Mouse (Mus musculus) MEL (cell line): ENCODE data around the gene Cd8b1. TPM values are rescaled to one million over a fixed set of nuclear protein-coding genes. Genes with fewer than 3 reads are reported as not detected.

Experiments used
- DNase-seq: peaks from one replicate; pipeline ENCODE4 v3.0.0; 2011; ENCODE audit warnings: low read depth, low spot score
- H3K27ac ChIP-seq: 2 replicates; pipeline ENCODE4 v1.5.1; 2012; ENCODE audit warnings: low read depth, mild to moderate bottlenecking, control low read depth, low read length, moderate library complexity; ENCODE audit not compliant: control insufficient read depth
- H3K27me3 ChIP-seq, 2 experiments: fragments of 150-350 bp in 1 of 2; sonication (generic) in 1 of 2; 2 replicates each; pipeline ENCODE4 v1.6.1; 2012; ENCODE audit warnings: low read length in 2 of 2, mild to moderate bottlenecking in 2 of 2, improper control_type of control experiment in 1 of 2, moderate library complexity in 1 of 2; ENCODE audit not compliant: insufficient read depth in 2 of 2, control insufficient read depth in 1 of 2
- H3K36me3 ChIP-seq, 2 experiments: 2 replicates each; pipeline ENCODE4 v1.6.1; 2012 to 2014; ENCODE audit warnings: low read length in 2 of 2, improper control_type of control experiment in 1 of 2, inconsistent platforms in 1 of 2, mild to moderate bottlenecking in 1 of 2; ENCODE audit not compliant: insufficient read depth in 2 of 2, control insufficient read depth in 1 of 2
- H3K4me1 ChIP-seq, 2 experiments: fragments of 150-350 bp in 1 of 2; sonication (generic) in 1 of 2; 2 replicates each; pipeline ENCODE4 v1.6.1; 2012; ENCODE audit warnings: low read length in 2 of 2, improper control_type of control experiment in 1 of 2, mild to moderate bottlenecking in 1 of 2; ENCODE audit not compliant: insufficient read depth in 2 of 2, control insufficient read depth in 1 of 2
- H3K4me3 ChIP-seq, 2 experiments: fragments of 150-350 bp in 1 of 2; sonication (generic) in 1 of 2; 2 replicates each; pipeline ENCODE4 v1.5.1; 2012; ENCODE audit warnings: low read depth in 2 of 2, low read length in 2 of 2, mild to moderate bottlenecking in 2 of 2, moderate library complexity in 2 of 2, control low read depth in 1 of 2, improper control_type of control experiment in 1 of 2; ENCODE audit not compliant: control insufficient read depth in 1 of 2, insufficient read depth in 1 of 2
- H3K79me2 ChIP-seq: 2 replicates; pipeline ENCODE4 v1.6.1; 2012; ENCODE audit warnings: mild to moderate bottlenecking, low read length, moderate library complexity; ENCODE audit not compliant: control insufficient read depth, poor library complexity, insufficient read depth
- H3K9ac ChIP-seq: 2 replicates; pipeline ENCODE4 v1.6.1; 2012; ENCODE audit warnings: low read depth, mild to moderate bottlenecking, control low read depth, low read length, moderate library complexity; ENCODE audit not compliant: control insufficient read depth, poor library complexity, severe bottlenecking
- H3K9me3 ChIP-seq: fragments of 150-350 bp; sonication (generic); replicated peaks from 2 replicates; pipeline ENCODE4 v1.6.1; 2012; ENCODE audit warnings: mild to moderate bottlenecking, low read length, improper control_type of control experiment, moderate library complexity; ENCODE audit not compliant: insufficient read depth
- BHLHE40 ChIP-seq: IDR thresholded peaks from 2 replicates; pipeline ENCODE4 v1.6.1; 2012; ENCODE audit warnings: low read depth, mild to moderate bottlenecking, inconsistent platforms, low read length, improper control_type of control experiment, borderline replicate concordance
- CHD1 ChIP-seq: IDR thresholded peaks from 2 replicates; pipeline ENCODE4 v1.6.1; 2012; ENCODE audit warnings: low read depth, mild to moderate bottlenecking, inconsistent platforms, low read length, improper control_type of control experiment
- ELF1 ChIP-seq: IDR thresholded peaks from 2 replicates; pipeline ENCODE4 v1.6.1; 2014; ENCODE audit warnings: low read depth, mild to moderate bottlenecking, inconsistent platforms, low read length, improper control_type of control experiment, moderate library complexity
- EP300 ChIP-seq, 2 experiments: IDR thresholded peaks; 2 replicates each; pipeline ENCODE4 v1.6.1; 2011; ENCODE audit warnings: improper control_type of control experiment in 2 of 2, low read length in 2 of 2, low read depth in 1 of 2, mild to moderate bottlenecking in 1 of 2
- ETS1 ChIP-seq: IDR thresholded peaks from 2 replicates; pipeline ENCODE4 v1.6.1; 2012; ENCODE audit warnings: low read depth, mild to moderate bottlenecking, inconsistent platforms, low read length, improper control_type of control experiment, moderate library complexity
- GABPA ChIP-seq: IDR thresholded peaks from 2 replicates; pipeline ENCODE4 v1.6.1; 2012; ENCODE audit warnings: low read depth, mild to moderate bottlenecking, inconsistent platforms, low read length, improper control_type of control experiment, moderate library complexity
- HCFC1 ChIP-seq: IDR thresholded peaks from 2 replicates; pipeline ENCODE4 v1.6.1; 2012; ENCODE audit warnings: low read depth, mild to moderate bottlenecking, inconsistent platforms, low read length, improper control_type of control experiment, moderate library complexity
- KAT2A ChIP-seq: conservative IDR thresholded peaks from 2 replicates; pipeline ENCODE4 v1.6.1; 2012; ENCODE audit warnings: low read depth, low read length, improper control_type of control experiment, inconsistent platforms
- MAFK ChIP-seq: IDR thresholded peaks from 2 replicates; pipeline ENCODE4 v1.6.1; 2011; ENCODE audit warnings: low read depth, mild to moderate bottlenecking, low read length, improper control_type of control experiment, borderline replicate concordance
- MAX ChIP-seq: IDR thresholded peaks from 2 replicates; pipeline ENCODE4 v1.6.1; 2011; ENCODE audit warnings: low read length, improper control_type of control experiment
- MAZ ChIP-seq: IDR thresholded peaks from 2 replicates; pipeline ENCODE4 v1.6.1; 2012; ENCODE audit warnings: low read depth, mild to moderate bottlenecking, inconsistent platforms, low read length, improper control_type of control experiment
- MEF2A ChIP-seq: IDR thresholded peaks from 2 replicates; pipeline ENCODE4 v1.6.1; 2014; ENCODE audit warnings: low read depth, mild to moderate bottlenecking, inconsistent platforms, low read length, improper control_type of control experiment; ENCODE audit not compliant: poor library complexity, insufficient replicate concordance, severe bottlenecking; ENCODE audit errors: extremely low read depth
- MXI1 ChIP-seq: IDR thresholded peaks from 2 replicates; pipeline ENCODE4 v1.6.1; 2011; ENCODE audit warnings: mild to moderate bottlenecking, low read depth, low read length, improper control_type of control experiment
- NELFE ChIP-seq: IDR thresholded peaks from 2 replicates; pipeline ENCODE4 v1.6.1; 2011; ENCODE audit warnings: low read depth, low read length, improper control_type of control experiment
- NRF1 ChIP-seq: IDR thresholded peaks from 2 replicates; pipeline ENCODE4 v1.6.1; 2014; ENCODE audit warnings: low read depth, mild to moderate bottlenecking, inconsistent platforms, low read length, improper control_type of control experiment, moderate library complexity; ENCODE audit not compliant: poor library complexity, insufficient read depth, severe bottlenecking
- POLR2AphosphoS2 ChIP-seq: IDR thresholded peaks from 2 replicates; pipeline ENCODE4 v1.6.1; 2011; ENCODE audit warnings: low read length, improper control_type of control experiment
- POLR2AphosphoS5 ChIP-seq: IDR thresholded peaks from 2 replicates; pipeline ENCODE4 v1.6.1; 2012; ENCODE audit warnings: low read depth, borderline replicate concordance, mild to moderate bottlenecking, inconsistent platforms, low read length, moderate library complexity, mixed read lengths
- RAD21 ChIP-seq: IDR thresholded peaks from 2 replicates; pipeline ENCODE4 v1.6.1; 2011; ENCODE audit warnings: mild to moderate bottlenecking, low read depth, low read length, improper control_type of control experiment
- SIN3A ChIP-seq: IDR thresholded peaks from 2 replicates; pipeline ENCODE4 v1.6.1; 2012; ENCODE audit warnings: low read length, improper control_type of control experiment, inconsistent platforms
- SMC3 ChIP-seq: IDR thresholded peaks from 2 replicates; pipeline ENCODE4 v1.6.1; 2011; ENCODE audit warnings: low read depth, low read length, improper control_type of control experiment
- TAL1 ChIP-seq: IDR thresholded peaks from 2 replicates; pipeline ENCODE4 v1.6.1; 2012; ENCODE audit warnings: mild to moderate bottlenecking, inconsistent platforms, low read length, moderate library complexity, mixed read lengths
- TBP ChIP-seq: IDR thresholded peaks from 2 replicates; pipeline ENCODE4 v1.8.0; 2011; ENCODE audit warnings: low read depth, low read length, improper control_type of control experiment
- UBTF ChIP-seq: IDR thresholded peaks from 2 replicates; pipeline ENCODE4 v1.6.1; 2012; ENCODE audit warnings: low read depth, mild to moderate bottlenecking, inconsistent platforms, low read length, improper control_type of control experiment, moderate library complexity, borderline replicate concordance; ENCODE audit not compliant: insufficient read depth
- USF1 ChIP-seq: IDR thresholded peaks from 2 replicates; pipeline ENCODE4 v1.6.1; 2014; ENCODE audit warnings: low read depth, mild to moderate bottlenecking, inconsistent platforms, low read length, improper control_type of control experiment, moderate library complexity
- ZC3H11A ChIP-seq: IDR thresholded peaks from 2 replicates; pipeline ENCODE4 v1.6.1; 2012; ENCODE audit warnings: low read depth, mild to moderate bottlenecking, inconsistent platforms, low read length, improper control_type of control experiment
- ZMIZ1 ChIP-seq: IDR thresholded peaks from 2 replicates; pipeline ENCODE4 v1.6.1; 2012; ENCODE audit warnings: low read depth, mild to moderate bottlenecking, inconsistent platforms, low read length, improper control_type of control experiment, moderate library complexity
- ZNF384 ChIP-seq: IDR thresholded peaks from 2 replicates; pipeline ENCODE4 v1.6.1; 2012; ENCODE audit warnings: low read depth, mild to moderate bottlenecking, inconsistent platforms, low read length, improper control_type of control experiment
- polyA plus RNA-seq, 2 experiments: library from polyadenylated mRNA; stranded (reverse) in 1 of 2; unstranded in 1 of 2; fragments of >175 nt in 1 of 2; fragments of >200 nt in 1 of 2; gene quantifications; 2 replicates each; pipeline versions ENCODE4 v1.2.1 to v1.2.4; 2012; ENCODE audit warnings: low replicate concordance in 2 of 2, low read depth in 1 of 2; ENCODE audit not compliant: insufficient read length in 2 of 2, insufficient read depth in 1 of 2, missing spikeins in 1 of 2
- total RNA-seq: library from RNA; depleted of rRNA; stranded (reverse); fragments of 300-350 nt; gene quantifications from 2 replicates; pipeline ENCODE4 v1.2.3, GENCODE M21; 2012

The Cd8b1 gene
- total and polyA plus RNA-seq, 3 experiments = not detected

GRCm38 (mm10) chr6:71371085-71371605, 48.6 kb downstream of the Cd8b1 start:
- Histone ChIP-seq H3K9me3 (no peaks in the 10 kb centered on the region), H3K79me2 (no peaks in the 10 kb centered on the region), H3K27ac (no peak overlapping the region), H3K36me3 (no peaks in the 10 kb centered on the region), H3K27me3 (peaks cover 0 to 4% of the 10 kb centered on the region in 2 experiments; a peak in 3 of 4 replicates), H3K9ac (no peak overlapping the region), H3K4me3 (no peak overlapping the region), H3K4me1 (no peaks in the 10 kb centered on the region)
- TF ChIP-seq RAD21 = no peak
- no peak for TF ChIP-seq NRF1
- no peak for TF ChIP-seq HCFC1
- TF ChIP-seq ETS1 = no peak
- TF ChIP-seq MAX = no peak
- TF ChIP-seq POLR2AphosphoS5 = no peak
- TF ChIP-seq UBTF = no peak
- TF ChIP-seq MXI1 = no peak
- no peak for TF ChIP-seq EP300 (IDR thresholded peaks at IDR 0.05; ENCODE audit: low read depth in 1 of 2, low read length in 2 of 2)
- no peak for TF ChIP-seq ZMIZ1
- no peak for TF ChIP-seq TBP
- no peak for TF ChIP-seq USF1
- no peak for TF ChIP-seq KAT2A
- no peak for TF ChIP-seq SMC3
- TF ChIP-seq ELF1 = no peak
- TF ChIP-seq MAZ = no peak
- TF ChIP-seq CHD1 = no peak
- no peak for TF ChIP-seq MEF2A
- TF ChIP-seq GABPA = no peak
- no peak for DNase-seq

GRCm38 (mm10) chr6:71372041-71372720, 49.6 kb downstream of the Cd8b1 start:
- no peak for DNase-seq
- H3K9ac ChIP-seq = no peak overlapping the region
- TF ChIP-seq USF1 (no peak), NRF1 (no peak), RAD21 (no peak), MAFK (no peak), KAT2A (no peak), ZNF384 (no peak), HCFC1 (no peak), POLR2AphosphoS2 (no peak), ZC3H11A (no peak), NELFE (no peak), TAL1 (no peak), SIN3A (no peak), BHLHE40 (no peak), MXI1 (no peak), EP300 (IDR thresholded peaks at IDR 0.05; ENCODE audit: low read depth in 1 of 2, low read length in 2 of 2) (no peak)
- TF ChIP-seq, all 39 proteins: peak for 0
- Histone ChIP-seq H3K9me3 (no peaks in the 10 kb centered on the region), H3K4me1 (no peaks in the 10 kb centered on the region), H3K4me3 (no peak overlapping the region), H3K27ac (no peak overlapping the region), H3K79me2 (no peaks in the 10 kb centered on the region), H3K27me3 (peaks cover 0 to 4% of the 10 kb centered on the region in 2 experiments; a peak in 3 of 4 replicates), H3K36me3 (no peaks in the 10 kb centered on the region)
